Mouse (Mus musculus) kidney, postnatal 36 days (tissue): ENCODE measurements around the gene Krtap17-1.

Experiments
- DNase-seq, 2 experiments: peaks; one replicate each; pipeline ENCODE4 v3.0.0; 2021 to 2022; ENCODE audit warnings: mixed read lengths in 2 of 2

The Krtap17-1 gene

GRCm38 (mm10) chr11:99993620-99994383 is at the start of gene Krtap17-1:
Krtap17-1 (minus strand) TSS chr11:99993994.
- no peak for DNase-seq

DNA sequence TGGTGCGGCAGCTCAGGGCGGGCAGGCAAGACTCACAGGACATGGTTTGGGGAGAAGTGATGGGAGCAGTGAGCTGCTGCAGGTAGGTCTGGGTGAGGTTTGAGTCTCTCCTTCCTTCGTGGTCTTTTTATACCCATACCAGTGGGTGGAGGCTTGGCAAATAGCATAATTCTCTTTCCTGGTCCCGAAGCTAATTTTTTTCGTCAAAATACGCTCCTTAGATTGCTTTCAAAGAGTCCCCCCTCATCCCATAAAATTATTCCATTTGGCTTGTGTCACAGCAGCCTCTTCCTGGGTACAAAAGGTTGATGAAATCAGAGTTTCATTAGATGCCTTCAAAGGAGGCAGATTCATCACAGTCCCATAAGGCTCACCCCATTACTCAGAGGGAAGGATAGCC is 47.7 kb upstream of the Krtap17-1 start, which contains the start of gene Krt34:
Krt34 (minus strand) TSS at position 101 of the 400 bp plus-strand sequence.
- no peak for DNase-seq

DNA sequence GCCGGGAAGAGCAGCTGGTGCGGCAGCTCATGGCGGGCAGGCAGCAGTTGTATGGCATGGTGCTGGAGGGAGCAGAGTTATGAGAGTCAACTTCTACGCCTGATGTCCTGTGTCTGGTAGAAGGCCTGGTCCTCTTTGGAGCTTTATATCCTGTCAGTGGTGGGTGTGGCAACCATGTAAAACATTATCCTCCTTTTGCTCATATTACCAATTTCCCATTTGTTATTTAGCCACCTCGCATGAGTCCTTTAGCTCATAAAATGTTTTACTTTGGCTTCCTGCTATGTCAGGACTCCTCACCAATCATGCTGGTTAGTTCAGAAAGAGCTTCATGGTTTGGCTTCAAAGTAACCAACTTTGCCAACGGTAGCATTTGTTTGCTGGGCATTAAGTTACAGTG is 36.0 kb upstream of the Krtap17-1 start, which contains the start of gene Krt33b:
Krt33b (minus strand) TSS at position 101 of the 400 bp plus-strand sequence.
- no peak for DNase-seq

DNA sequence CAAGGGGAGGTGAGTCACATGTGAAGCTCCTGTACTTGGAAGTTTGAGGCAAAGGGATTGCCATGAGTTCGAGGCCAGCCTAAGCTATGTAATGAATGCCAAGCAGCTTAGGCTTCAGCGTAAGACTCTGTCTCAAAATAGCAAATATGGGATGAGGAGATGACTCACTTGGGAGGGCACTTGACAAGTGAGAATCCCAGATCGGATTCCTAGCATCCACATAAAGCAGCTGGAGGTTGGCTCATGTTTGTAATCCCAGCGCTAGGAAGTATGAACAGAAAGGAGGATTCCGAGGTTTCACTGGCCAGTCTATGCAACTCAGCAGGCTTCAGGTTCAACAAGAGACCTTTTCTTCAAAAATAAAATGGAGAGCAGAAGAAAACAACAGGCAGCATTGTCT is 27.6 kb upstream of the Krtap17-1 start:
- DNase-seq: no peak

DNA sequence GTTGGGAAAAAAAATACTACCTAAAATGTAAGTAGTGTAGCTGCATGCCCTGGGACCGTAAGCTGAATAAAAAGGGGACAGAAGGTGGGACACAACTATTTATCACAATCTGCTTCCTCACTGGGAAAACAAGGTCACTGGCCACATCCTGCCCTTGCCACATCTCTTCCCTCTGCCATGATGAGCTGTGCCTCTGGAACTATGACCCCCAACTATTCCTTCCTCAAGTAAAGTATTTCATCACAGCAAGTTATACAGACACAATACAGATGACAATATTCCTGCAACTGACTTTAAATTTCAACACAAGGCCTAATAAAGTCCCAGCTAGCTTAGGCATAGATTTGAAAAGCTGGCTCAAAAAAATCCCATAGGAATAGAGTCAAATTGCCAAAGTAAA is 25.7 kb upstream of the Krtap17-1 start:
- no peak for DNase-seq

DNA sequence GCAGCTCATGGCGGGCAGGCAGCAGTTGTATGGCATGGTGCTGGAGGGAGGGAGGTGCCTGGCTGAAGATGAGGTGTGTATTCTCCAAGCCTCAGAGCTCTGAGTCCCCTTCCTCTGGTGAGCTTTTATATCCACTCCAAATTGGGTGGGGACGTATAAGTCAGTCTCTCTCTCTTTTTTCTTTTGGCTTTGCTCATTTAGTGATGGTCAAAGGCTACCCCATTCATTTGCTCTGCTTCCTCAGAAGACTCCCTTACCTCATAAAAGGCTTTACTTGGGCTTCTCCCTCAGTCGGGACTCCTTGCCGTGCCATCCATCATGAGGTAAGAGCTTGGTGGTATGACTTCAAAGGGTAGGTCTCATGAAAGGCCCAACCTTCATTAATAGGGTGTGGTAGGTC is 22.3 kb upstream of the Krtap17-1 start, which contains the start of gene Krt33a:
Krt33a (minus strand) TSS at position 101 of the 400 bp plus-strand sequence.
- no peak for DNase-seq

DNA sequence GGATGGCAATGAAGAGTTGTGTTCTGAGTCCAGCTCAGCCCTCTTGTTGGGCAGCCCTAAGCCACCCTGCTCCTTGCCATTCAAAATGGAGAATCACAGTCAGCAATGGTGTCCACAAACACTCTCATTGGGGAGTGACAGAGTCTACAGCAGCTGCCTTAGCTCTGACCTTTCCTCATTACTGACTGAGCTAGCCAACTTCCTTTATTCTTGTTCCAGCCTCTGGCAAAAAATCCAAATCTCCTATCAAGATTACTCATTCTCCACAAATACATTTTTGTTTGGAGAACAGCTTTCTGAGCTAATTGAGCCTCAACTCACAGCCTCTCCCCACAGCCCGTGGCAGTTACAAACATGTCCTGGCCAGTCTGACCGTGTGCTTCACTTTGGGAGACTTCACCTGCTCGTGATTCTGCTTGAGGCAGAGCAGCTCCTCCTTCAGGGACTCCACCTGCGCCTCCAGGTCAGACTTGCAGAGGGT is 19.9 kb upstream of the Krtap17-1 start:
- DNase-seq: no peak

GRCm38 (mm10) chr11:100010682-100011081 is 16.9 kb upstream of the Krtap17-1 start:
- DNase-seq: no peak

DNA sequence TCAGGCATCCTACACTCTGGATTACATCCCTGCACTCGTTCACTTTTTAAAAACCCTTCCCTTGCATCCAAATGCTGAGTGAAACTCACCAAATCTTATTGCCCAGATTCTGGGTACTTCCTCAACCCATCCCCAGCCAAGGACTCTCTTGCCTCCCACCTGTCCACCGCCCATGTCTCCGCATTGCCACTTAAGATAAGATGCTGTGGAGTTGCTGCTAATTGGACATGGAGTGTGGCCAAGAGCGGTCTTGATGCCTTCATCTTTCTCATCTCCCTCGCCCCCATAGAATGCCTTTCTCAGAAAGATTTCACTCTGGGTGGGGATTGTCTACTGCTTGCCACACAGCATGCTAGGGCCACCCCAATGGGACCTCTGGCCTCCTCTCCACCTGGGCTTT is 14.5 kb upstream of the Krtap17-1 start:
- no peak for DNase-seq

GRCm38 (mm10) chr11:100006624-100007023 is 12.8 kb upstream of the Krtap17-1 start:
- peak in 1 of 2 experiments; percentile 21 for DNase-seq

DNA sequence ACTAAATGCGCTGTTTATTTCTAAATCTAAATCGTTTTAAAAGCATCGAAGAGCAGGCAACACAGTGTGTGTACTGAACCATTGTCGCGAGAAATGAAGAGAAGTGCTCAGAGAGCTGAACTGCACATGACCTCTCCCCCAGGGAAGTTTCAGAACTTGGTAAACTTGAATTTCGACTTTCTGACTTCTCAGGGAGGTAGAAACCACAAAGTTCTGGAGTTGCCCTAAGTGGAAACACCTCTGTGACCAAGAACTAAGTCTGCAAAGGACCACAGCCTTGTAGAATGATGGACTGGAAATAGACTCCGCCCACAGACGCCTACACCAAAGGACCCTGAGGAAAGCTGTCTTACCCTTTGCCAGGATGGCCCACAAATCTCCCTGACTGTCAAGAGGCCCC is 12.1 kb upstream of the Krtap17-1 start:
- DNase-seq: no peak

DNA sequence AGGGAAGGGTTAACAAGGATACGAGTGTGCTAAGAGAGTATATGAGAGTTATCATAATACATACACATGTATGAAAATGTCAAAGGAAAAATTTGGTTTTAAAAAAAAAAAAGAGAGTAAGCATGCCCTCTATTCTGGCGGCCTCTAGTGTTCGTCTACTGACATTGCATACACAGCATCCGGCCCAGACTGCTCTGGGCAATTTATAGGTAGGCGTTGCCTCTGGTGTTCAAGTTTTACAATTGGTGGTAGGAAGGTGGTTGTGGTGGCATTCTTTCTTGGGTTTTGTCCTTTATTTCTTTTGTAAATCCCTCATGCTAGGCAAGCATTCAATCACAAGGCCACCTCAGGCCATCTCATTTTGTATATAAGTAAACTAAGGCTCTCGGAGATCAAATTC is 11.1 kb upstream of the Krtap17-1 start:
- peak; percentile 41 to 70 for DNase-seq

GRCm38 (mm10) chr11:99999091-99999490 is 5.3 kb upstream of the Krtap17-1 start:
- no peak for DNase-seq

DNA sequence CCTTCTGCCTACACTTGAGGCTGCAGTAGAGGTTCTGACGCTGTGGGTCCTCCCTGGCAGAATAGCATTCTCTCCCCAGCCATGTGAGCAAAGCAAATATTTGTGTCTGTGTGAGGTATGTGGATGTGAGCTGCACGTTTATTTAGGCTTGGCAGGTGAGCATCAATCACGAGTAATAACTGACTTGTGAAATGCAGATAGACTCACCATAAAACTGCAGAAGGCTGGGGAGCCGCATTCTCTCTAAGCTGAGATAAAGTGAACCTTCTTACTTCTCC is 529 bp upstream of the Krtap17-1 start:
- DNase-seq: no peak

DNA sequence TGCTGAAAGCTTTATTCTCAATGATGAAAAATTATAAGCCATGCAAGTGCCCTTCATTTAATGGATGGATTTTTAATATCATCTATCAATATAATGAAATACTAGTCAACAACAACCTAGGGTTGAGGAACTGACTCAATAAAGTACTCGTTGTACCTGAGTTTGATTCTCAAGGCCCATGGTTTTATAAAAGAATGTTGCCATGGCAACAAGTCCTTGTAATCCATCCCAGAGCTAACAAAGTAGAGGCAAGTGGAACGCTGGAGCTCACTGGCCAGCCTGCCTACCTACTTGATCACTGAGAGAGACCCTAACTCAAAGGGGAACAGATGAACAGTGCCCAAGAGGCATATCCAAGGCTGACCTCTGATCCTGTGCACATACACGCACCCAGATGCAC is 3.2 kb downstream of the Krtap17-1 start:
- DNase-seq: no peak

- DNase-seq: no peak
Measured at GRCm38 (mm10) chr11:99989881-99990405, 3.9 kb downstream of the Krtap17-1 start.

DNA sequence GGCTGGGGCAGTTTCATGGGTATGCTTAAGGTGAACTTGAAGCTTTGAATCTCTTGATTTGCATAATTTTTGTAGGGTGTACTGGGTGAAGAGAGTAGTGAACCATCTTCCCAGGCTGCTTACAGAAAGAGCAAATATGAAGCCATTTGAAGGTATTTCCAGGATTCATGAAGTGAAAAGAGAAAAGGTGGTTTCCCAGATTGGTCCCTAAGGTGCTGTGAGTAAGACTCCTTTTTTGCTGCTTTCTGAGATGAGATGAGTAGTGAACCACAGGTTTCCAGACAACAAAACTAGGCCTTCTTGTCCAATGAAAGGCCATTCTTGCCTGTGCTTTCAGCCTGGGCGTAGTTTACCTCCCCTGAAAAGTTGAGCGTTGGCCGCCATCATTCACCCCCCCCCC is 5.3 kb downstream of the Krtap17-1 start:
- no peak for DNase-seq

- DNase-seq: no peak
Measured at GRCm38 (mm10) chr11:99986180-99986647, 7.6 kb downstream of the Krtap17-1 start, which contains the start of gene Krtap16-1. Krtap16-1 (minus strand) TSS chr11:99986597.

DNA sequence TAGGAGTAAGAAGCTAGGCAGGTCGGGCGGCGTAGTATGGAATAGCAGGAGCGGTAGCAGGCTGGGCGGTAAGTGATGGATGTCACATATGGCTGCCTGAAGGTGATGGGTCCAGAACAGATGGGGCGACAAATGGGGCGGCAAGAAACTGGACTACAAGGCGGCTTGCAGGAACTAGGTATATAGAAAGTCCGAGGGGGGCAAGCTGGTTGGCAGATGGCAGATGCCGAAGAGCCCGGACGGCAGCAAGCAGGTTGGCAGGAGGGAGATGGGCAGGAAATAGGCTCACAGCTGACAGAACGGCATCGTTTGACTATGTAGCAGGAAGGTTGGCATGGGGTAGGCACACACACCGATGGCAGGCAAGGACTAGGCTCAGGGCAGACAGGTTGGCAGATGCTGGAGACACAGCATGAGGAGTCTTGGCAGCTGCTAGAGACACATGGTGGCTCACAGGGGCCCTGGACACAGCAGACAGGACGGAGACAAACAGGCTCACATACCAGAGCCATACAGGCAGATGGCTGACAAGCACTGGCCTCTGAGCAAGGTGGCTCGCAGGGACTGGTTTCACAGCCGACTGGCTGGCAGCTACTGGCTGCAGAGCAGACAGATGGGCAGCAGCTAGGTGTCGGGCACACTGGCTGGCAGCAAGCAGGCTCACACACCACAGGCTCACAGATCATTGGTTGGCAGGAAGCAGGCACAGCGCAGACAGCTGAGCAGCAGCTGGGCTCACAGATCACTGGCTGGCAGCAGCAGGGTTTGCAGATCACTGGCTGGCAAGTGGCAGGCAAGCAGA is 8.3 kb downstream of the Krtap17-1 start:
- DNase-seq: peak in 1 of 2 experiments; percentile 6

DNA sequence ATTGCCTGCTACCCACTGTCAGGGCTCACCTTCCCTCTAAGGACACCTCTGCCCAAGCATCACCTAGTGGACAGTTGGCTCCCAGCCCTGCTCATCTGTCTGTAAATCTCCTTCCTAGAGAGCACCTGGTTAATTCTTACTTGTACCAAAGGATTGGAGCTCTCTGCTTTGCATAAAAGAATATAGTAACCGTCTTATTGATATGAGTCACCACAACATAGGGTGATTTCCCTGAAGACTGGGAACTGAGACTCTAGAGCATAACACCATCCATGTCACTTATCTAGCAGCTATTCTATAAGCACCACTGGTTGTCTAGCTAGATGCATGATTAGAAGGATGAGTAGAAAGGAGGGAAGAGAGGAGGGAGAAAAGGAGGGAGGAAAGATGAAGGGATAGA is 10.4 kb downstream of the Krtap17-1 start:
- no peak for DNase-seq

- DNase-seq: no peak
Measured at GRCm38 (mm10) chr11:99982731-99983130, 11.1 kb downstream of the Krtap17-1 start.

GRCm38 (mm10) chr11:99978953-99979352 is 14.8 kb downstream of the Krtap17-1 start, which contains the start of gene Krtap29-1:
Krtap29-1 (minus strand) TSS chr11:99979053.
- no peak for DNase-seq

DNA sequence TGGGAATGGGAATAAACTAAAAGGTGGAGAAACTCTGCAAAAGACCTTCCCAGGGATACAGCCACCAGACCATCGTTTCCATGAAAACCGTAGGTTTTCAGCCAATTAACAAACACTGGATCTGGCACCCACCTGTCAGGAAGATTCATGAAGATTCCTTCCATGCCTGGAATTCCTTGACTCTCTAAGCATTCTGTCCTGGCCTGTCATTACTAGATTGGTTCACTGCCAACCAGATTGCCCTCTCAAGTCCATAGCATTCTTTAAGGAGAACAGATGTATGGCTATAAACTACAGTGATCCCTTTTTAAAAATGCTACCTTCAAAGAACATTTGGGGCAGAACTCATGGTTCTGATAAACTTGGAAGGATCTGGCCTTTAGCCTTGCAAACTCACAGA is 27.8 kb downstream of the Krtap17-1 start:
- no peak for DNase-seq
